Mouse (Mus musculus): ENCODE measurements around the gene Etfa. TPM values are rescaled to one million over a fixed set of nuclear protein-coding genes. Genes with fewer than 3 reads are reported as not detected.

Etfa gene
- 120 TPM for polyA plus RNA-seq (2017; shearing (Covaris generic))

DNA sequence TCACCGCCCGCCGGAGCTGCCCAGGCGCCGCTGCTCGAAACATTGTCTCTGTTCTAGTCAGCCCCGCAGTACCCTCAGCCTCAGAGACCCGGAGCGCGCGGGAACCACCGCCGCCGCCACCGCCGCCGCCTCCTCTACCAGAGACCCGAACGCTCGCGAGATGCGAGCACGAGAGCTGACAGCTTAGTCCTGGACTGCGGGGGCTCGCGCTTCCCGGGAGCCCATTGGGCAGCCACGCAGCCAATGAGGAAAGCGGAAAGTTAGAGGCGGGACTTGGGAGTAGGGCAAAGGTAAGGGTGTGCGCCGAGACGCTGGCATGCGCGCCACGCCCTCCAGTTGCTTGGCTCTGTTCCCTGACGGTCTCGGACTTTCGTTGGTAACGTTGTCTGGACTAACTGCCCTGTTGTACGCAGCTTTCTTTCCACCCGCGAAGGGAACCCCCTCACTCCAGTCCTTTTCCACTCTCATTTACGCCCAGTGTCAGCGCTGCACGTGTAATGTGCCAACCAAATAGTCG, at the start of gene Etfa:
TSS of gene Etfa (minus strand) at position 217 of the 517 bp plus-strand sequence.

DNA sequence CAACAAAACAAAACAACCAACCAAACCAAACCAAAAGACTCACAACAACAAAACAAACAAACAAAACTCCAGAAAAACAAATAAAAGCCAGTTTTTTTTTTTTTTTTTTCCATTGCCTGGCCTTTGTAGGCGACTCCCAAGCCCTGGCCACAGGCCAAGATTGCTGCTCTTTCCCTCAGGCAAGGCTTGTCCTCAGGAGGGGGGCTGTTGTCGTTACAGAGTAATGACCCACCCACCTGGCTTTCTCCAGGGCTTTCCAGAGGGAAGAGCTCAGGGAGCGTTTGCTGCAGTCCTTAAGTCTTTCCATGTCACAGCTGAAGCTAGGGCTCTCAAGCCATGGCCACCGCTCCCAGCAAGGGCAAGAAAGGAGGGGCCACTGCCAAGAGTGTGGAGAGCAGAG, 26.3 kb upstream of the Etfa start, which contains the start of gene Isl2:
TSS of gene Isl2 (plus strand) at position 296 of the 400 bp plus-strand sequence.

Other genes with a start within 250 kb of the Etfa start
- 4.5 TPM for gene Nrg4, start 185.4 kb downstream of the Etfa start, polyA plus RNA-seq (2017; shearing (Covaris generic))
- not detected for gene Tmem266, start 185.3 kb downstream of the Etfa start, polyA plus RNA-seq (2017; shearing (Covaris generic))
- gene Isl2, start 26.4 kb upstream of the Etfa start, polyA plus RNA-seq (2017; shearing (Covaris generic)) = not detected